27 mouse cellular contexts compared by ENCODE assay signal in the genomic region with DNA sequence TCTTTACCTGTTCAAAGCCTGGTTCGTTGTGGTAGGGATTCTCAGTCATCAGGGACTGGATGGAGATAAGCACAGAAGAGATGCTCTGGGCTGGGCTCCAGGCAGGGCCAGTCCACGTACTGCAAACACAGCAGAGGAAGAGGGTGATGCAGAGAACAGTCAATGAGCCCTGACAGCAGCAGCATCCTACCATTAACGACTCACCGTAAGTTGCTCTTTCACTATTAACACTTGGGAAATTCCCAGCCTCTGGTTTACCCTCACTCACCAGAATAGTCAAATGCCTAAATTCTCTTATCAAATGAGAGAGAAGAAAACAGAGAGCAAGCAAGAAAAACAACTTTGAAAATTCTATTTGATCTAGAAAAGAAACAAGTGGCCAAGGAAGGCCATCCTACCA. TPM values are rescaled to one million over a fixed set of nuclear protein-coding genes. Genes with fewer than 3 reads are reported as not detected.
DNase-seq lines count a peak whose midpoint lies in the region; ATAC-seq and TF ChIP-seq lines count a peak whose summit lies in the region.
"Had no signal": no experiment of that assay in that cellular context is flagged by ENCODE, and none has a peak within 500 bp of the region (broad histone marks: within the 10 kb centered on the region; RNA-seq: fewer than 3 reads in every experiment).

No protein-coding gene starts in this region.

- H3K4me2 ChIP-seq in CH12.LX (ENCODE audit: insufficient read depth, low read depth, poor library complexity, severe bottlenecking), result peak overlapping the region; percentile 35
- H3K4me2 ChIP-seq in midbrain, postnatal 0 days (ENCODE audit: low read depth, low read length, poor library complexity, severe bottlenecking), result no peak overlapping the region
- H3K4me2 ChIP-seq: embryonic facial prominence, embryonic 12.5 days; forebrain, embryonic 12.5 days had no signal

- dilution Hi-C loops in CH12.LX (cut with MboI; ENCODE audit: extremely low pct_ligation_motif_present, extremely low pct_unique_long_range_greater_than_20kb, low sequenced_read_pairs), result no loop called here

- TF ChIP-seq CTCF in CH12.LX (conservative IDR thresholded peaks at IDR 0.05 in 1 of 2, IDR thresholded peaks at IDR 0.05 in 1 of 2; ENCODE audit: low read depth in 2 of 2, low read length in 2 of 2), result no peak
- no peak for TF ChIP-seq CTCF in midbrain, postnatal 0 days (IDR thresholded peaks at IDR 0.05)

- WGBS in midbrain, postnatal 0 days, result 91% methylated on average over 4 of the region's 4 CpGs

- H3K27ac ChIP-seq in CH12.LX (ENCODE audit: insufficient read depth, low read depth), result peak overlapping the region; percentile 93
- no peak overlapping the region for H3K27ac ChIP-seq in midbrain, postnatal 0 days (ENCODE audit: low read depth, low read length)
- H3K27ac ChIP-seq: embryonic facial prominence, embryonic 10.5 days; embryonic facial prominence, embryonic 12.5 days; forebrain, embryonic 10.5 days; forebrain, embryonic 12.5 days had no signal

- peaks cover 13 to 70% of the 10 kb centered on the region in 2 experiments for H3K4me1 ChIP-seq in CH12.LX (ENCODE audit: control insufficient read depth in 1 of 2, insufficient read depth in 2 of 2)
- peaks cover 4% of the 10 kb centered on the region; the same call in 1 of the 2 replicates for H3K4me1 ChIP-seq in midbrain, postnatal 0 days (ENCODE audit: insufficient read depth, low read length)

- H3K9me3 ChIP-seq in CH12.LX (replicated peaks; ENCODE audit: low read length), result no peaks in the 10 kb centered on the region
- no peaks in the 10 kb centered on the region for H3K9me3 ChIP-seq in midbrain, postnatal 0 days (ENCODE audit: low read length)
- H3K9me3 ChIP-seq: embryonic facial prominence, embryonic 10.5 days; embryonic facial prominence, embryonic 12.5 days; forebrain, embryonic 10.5 days; forebrain, embryonic 12.5 days had no signal

- no peak overlapping the region for H3K4me3 ChIP-seq in CH12.LX (replicated peaks in 1 of 3; ENCODE audit: low read depth in 2 of 3, low read length in 2 of 3, poor library complexity in 1 of 3)
- H3K4me3 ChIP-seq in midbrain, postnatal 0 days (ENCODE audit: low read depth, low read length), result no peak overlapping the region
- H3K4me3 ChIP-seq: embryonic facial prominence, embryonic 10.5 days; embryonic facial prominence, embryonic 12.5 days; erythroblast, embryonic 14.5 days; forebrain, embryonic 10.5 days; forebrain, embryonic 12.5 days had no signal

- ATAC-seq in midbrain, postnatal 0 days (ENCODE audit: low FRiP score), result no peak
- ATAC-seq: forebrain, embryonic 14.5 days; forebrain, embryonic 16.5 days had no signal

- H3K36me3 ChIP-seq in CH12.LX (replicated peaks in 1 of 2; ENCODE audit: control insufficient read depth in 1 of 2, insufficient read depth in 1 of 2, low read length in 1 of 2), result peaks cover 52 to 86% of the 10 kb centered on the region in 2 experiments
- peaks cover 37% of the 10 kb centered on the region for H3K36me3 ChIP-seq in midbrain, postnatal 0 days (ENCODE audit: insufficient read depth, low read length)

- DNase-seq in A20 (ENCODE audit: low read depth, low spot score) (peak; percentile 69), CH12.LX (ENCODE audit: extremely low read depth) (peak; percentile 86)
- peak; percentile 52 for DNase-seq in CD4-positive, CD25-positive, alpha-beta regulatory T cell, adult 2 months (ENCODE audit: low read depth, low spot score)
- DNase-seq in induced T-regulatory cell, adult 2 months (ENCODE audit: low read depth), result peak; percentile 69
- no peak for DNase-seq in gastrocnemius, adult 18-20 months (ENCODE audit: low spot score)
- no peak for DNase-seq in retina, embryonic 14.5 days (ENCODE audit: low spot score)
- no peak for DNase-seq in cerebellum, adult 9-11 months
- no peak for DNase-seq in midbrain, postnatal 0 days (ENCODE audit: low spot score)
- DNase-seq: adrenal gland, adult 8-10 months; adrenal gland, postnatal 14 days; adrenal gland, postnatal 36 days; cerebellum, adult 18-20 months; cerebellum, adult 8-10 months; cerebellum, postnatal 10 days; cerebellum, postnatal 25 days had no signal

- TF ChIP-seq EP300 in CH12.LX (IDR thresholded peaks at IDR 0.05; ENCODE audit: low read length), result peak; percentile 96

- no peak; the same call in 1 of the 2 replicates for TF ChIP-seq POLR2A in CH12.LX (IDR thresholded peaks at IDR 0.05; ENCODE audit: low read depth, low read length)

- H3K27me3 ChIP-seq in CH12.LX (replicated peaks), result no peaks in the 10 kb centered on the region
- no peaks in the 10 kb centered on the region for H3K27me3 ChIP-seq in midbrain, postnatal 0 days (ENCODE audit: insufficient read depth, low read length)
- H3K27me3 ChIP-seq: embryonic facial prominence, embryonic 12.5 days; forebrain, embryonic 12.5 days had no signal

- 0 out of 2 replicates have a peak overlapping the region, but pooled peaks have one; percentile 57 for H3K9ac ChIP-seq in CH12.LX (ENCODE audit: insufficient read depth, low read depth)
- no peak overlapping the region for H3K9ac ChIP-seq in midbrain, postnatal 0 days (replicated peaks; ENCODE audit: low read length, poor library complexity, severe bottlenecking)
- H3K9ac ChIP-seq: embryonic facial prominence, embryonic 12.5 days; forebrain, embryonic 12.5 days had no signal

- in situ Hi-C loops in CH12.LX (cut with MboI; ENCODE audit: low pct_ligation_motif_present, low pct_unique_long_range_greater_than_20kb, low sequenced_read_pairs), result no loop called here

- no peak for TF ChIP-seq RAD21 in CH12.LX (IDR thresholded peaks at IDR 0.05; ENCODE audit: low read depth, low read length)

- peaks cover 76% of the 10 kb centered on the region for H3K79me2 ChIP-seq in CH12.LX (replicated peaks; ENCODE audit: control insufficient read depth, extremely low read depth, insufficient read depth, poor library complexity, severe bottlenecking)

TF ChIP-seq in CH12.LX, 34 proteins besides CTCF, POLR2A, EP300 and RAD21 (continues in another document):
- TF ChIP-seq CHD1 (IDR thresholded peaks at IDR 0.05; ENCODE audit: low read depth, low read length), result no peak
- peak; percentile 98 for TF ChIP-seq IRF4 (IDR thresholded peaks at IDR 0.05; ENCODE audit: low read depth, low read length)
- TF ChIP-seq MEF2A (IDR thresholded peaks at IDR 0.05; ENCODE audit: borderline replicate concordance, low read depth, low read length), result 0 out of 2 replicates have a peak, but pooled peaks have one; percentile 61
- no peak for TF ChIP-seq UBTF (IDR thresholded peaks at IDR 0.05; ENCODE audit: low read depth, low read length)
- no peak for TF ChIP-seq MAFK (IDR thresholded peaks at IDR 0.05; ENCODE audit: insufficient replicate concordance, low read length)
- no peak for TF ChIP-seq USF1 (IDR thresholded peaks at IDR 0.05; ENCODE audit: low read depth, low read length)
- TF ChIP-seq NELFE (IDR thresholded peaks at IDR 0.05; ENCODE audit: low read depth, low read length), result no peak
- peak; percentile 41; the same call in 1 of the 2 replicates for TF ChIP-seq BHLHE40 (IDR thresholded peaks at IDR 0.05; ENCODE audit: low read depth, low read length)
- TF ChIP-seq ZNF384 (IDR thresholded peaks at IDR 0.05; ENCODE audit: low read depth, low read length), result no peak
- no peak for TF ChIP-seq NRF1 (IDR thresholded peaks at IDR 0.05; ENCODE audit: low read depth, low read length)
- TF ChIP-seq USF2 (conservative IDR thresholded peaks at IDR 0.05; ENCODE audit: low read depth, low read length), result no peak
- peak; percentile 89 for TF ChIP-seq JUND (conservative IDR thresholded peaks at IDR 0.05; ENCODE audit: low read depth, low read length)
- peak; percentile 57; the same call in 1 of the 2 replicates for TF ChIP-seq MXI1 (IDR thresholded peaks at IDR 0.05; ENCODE audit: low read depth, low read length)
- TF ChIP-seq TCF12 (IDR thresholded peaks at IDR 0.05; ENCODE audit: low read depth, low read length), result peak; percentile 67
- TF ChIP-seq MAX (IDR thresholded peaks at IDR 0.05; ENCODE audit: low read length), result no peak
- no peak for TF ChIP-seq E2F4 (IDR thresholded peaks at IDR 0.05; ENCODE audit: insufficient replicate concordance, low read depth, low read length)
- no peak for TF ChIP-seq GABPA (IDR thresholded peaks at IDR 0.05; ENCODE audit: insufficient replicate concordance, low read depth, low read length)

RNA-seq across cellular contexts. Expression of gene Ube2z, which starts 6.9 kb away (rescaled TPM):
- total RNA-seq in CH12.LX (2012; rRNA removed), result 51.3 and 60.4 TPM in 2 replicates
- total RNA-seq in CH12.LX (2014; rRNA removed), result 62.1 and 64.2 TPM in 2 replicates
- polyA plus RNA-seq in CH12.LX (2012; ENCODE audit: insufficient read length, low read depth), result 66.0 and 67.8 TPM in 2 replicates
- 10 to 100 TPM; 14.5 to 17.3 TPM for total RNA-seq in gastrocnemius, adult 18-20 months (2021)
- total RNA-seq in midbrain, postnatal 0 days (2014; rRNA removed), result 59.7 and 62.2 TPM in 2 replicates
- 33.0 and 36.0 TPM in 2 replicates for polyA plus RNA-seq in midbrain, postnatal 0 days (2015; fragmentation: Nextera tagmentation; extraction: Ambion mirVana)

RNA-seq across cellular contexts. Expression of gene Atp5g1, which starts 17.2 kb away (rescaled TPM):
- total RNA-seq in CH12.LX (2012; rRNA removed), result 851 and 995 TPM in 2 replicates
- total RNA-seq in CH12.LX (2014; rRNA removed), result 669 and 778 TPM in 2 replicates
- polyA plus RNA-seq in CH12.LX (2012; ENCODE audit: insufficient read length, low read depth), result 788 and 969 TPM in 2 replicates
- 1,000 to 10,000 TPM; 1,436 to 1,539 TPM for total RNA-seq in gastrocnemius, adult 18-20 months (2021)
- 469 and 710 TPM in 2 replicates for total RNA-seq in midbrain, postnatal 0 days (2014; rRNA removed)
- polyA plus RNA-seq in midbrain, postnatal 0 days (2015; fragmentation: Nextera tagmentation; extraction: Ambion mirVana), result 984 and 1,088 TPM in 2 replicates

RNA-seq across cellular contexts. Expression of gene Snf8, which starts 23.6 kb away (rescaled TPM):
- total RNA-seq in CH12.LX (2012; rRNA removed) (113 and 133 TPM in 2 replicates), CH12.LX (2014; rRNA removed) (66.9 and 70.8 TPM in 2 replicates)
- polyA plus RNA-seq in CH12.LX (2012; ENCODE audit: insufficient read length, low read depth), result 199 and 208 TPM in 2 replicates
- 10 to 100 TPM; 33.4 to 35.7 TPM for total RNA-seq in gastrocnemius, adult 18-20 months (2021)
- 23.2 and 38.6 TPM in 2 replicates for total RNA-seq in midbrain, postnatal 0 days (2014; rRNA removed)
- 114 TPM in 2 replicates for polyA plus RNA-seq in midbrain, postnatal 0 days (2015; fragmentation: Nextera tagmentation; extraction: Ambion mirVana)

RNA-seq across cellular contexts. Expression of gene Gip, which starts 34.0 kb away (rescaled TPM):
- not detected in 2 replicates for total RNA-seq in CH12.LX (2012; rRNA removed)
- not detected in 2 replicates for total RNA-seq in CH12.LX (2014; rRNA removed)
- polyA plus RNA-seq in CH12.LX (2012; ENCODE audit: insufficient read length, low read depth), result not detected in 2 replicates
- not detected for total RNA-seq in gastrocnemius, adult 18-20 months (2021)
- not detected in 2 replicates for total RNA-seq in midbrain, postnatal 0 days (2014; rRNA removed)
- not detected in 2 replicates for polyA plus RNA-seq in midbrain, postnatal 0 days (2015; fragmentation: Nextera tagmentation; extraction: Ambion mirVana)
- total RNA-seq: adrenal gland, adult 18-20 months; adrenal gland, adult 8-10 months; adrenal gland, postnatal 14 days; adrenal gland, postnatal 36 days had no signal
- polyA plus RNA-seq: C2C12; cortical plate, adult 2 months; embryonic facial prominence, embryonic 10.5 days; embryonic facial prominence, embryonic 12.5 days; embryonic facial prominence, embryonic 14.5 days; erythroblast, embryonic 14.5 days; forebrain, embryonic 12.5 days; forebrain, embryonic 14.5 days; forebrain, embryonic 16.5 days; frontal cortex, adult 2 months had no signal

RNA-seq across cellular contexts. Expression of gene Igf2bp1, which starts 52.6 kb away (rescaled TPM):
- under 0.01 TPM in 1 of 2 replicates, not detected in the other for total RNA-seq in CH12.LX (2012; rRNA removed)
- not detected in 2 replicates for total RNA-seq in CH12.LX (2014; rRNA removed)
- polyA plus RNA-seq in CH12.LX (2012; ENCODE audit: insufficient read length, low read depth), result not detected in 2 replicates
- total RNA-seq in gastrocnemius, adult 18-20 months (2021), result not detected
- total RNA-seq in midbrain, postnatal 0 days (2014; rRNA removed), result 2.2 and 3.2 TPM in 2 replicates
- polyA plus RNA-seq in midbrain, postnatal 0 days (2015; fragmentation: Nextera tagmentation; extraction: Ambion mirVana), result 1.2 and 1.3 TPM in 2 replicates

Comparison
In these comparisons a context has a peak if more than half of its experiments do, and no peak if none do; other contexts are left out.
1. DNase-seq: peak in A20 (single experiment), CD4-positive, CD25-positive, alpha-beta regulatory T cell, adult 2 months (single experiment), CH12.LX (single experiment) and induced T-regulatory cell, adult 2 months (single experiment); none in gastrocnemius, adult 18-20 months (single experiment), retina, embryonic 14.5 days (single experiment), cerebellum, adult 9-11 months (single experiment) and midbrain, postnatal 0 days (single experiment).